In genomic region chr11:32345504-32346297, GRCm38 (mm10) we compare ENCODE assay signal across 19 mouse cellular contexts. TPM values are rescaled to one million over a fixed set of nuclear protein-coding genes. Genes with fewer than 3 reads are reported as not detected.
DNase-seq lines count a peak whose midpoint lies in the region; ATAC-seq and TF ChIP-seq lines count a peak whose summit lies in the region.
"Had no signal": no experiment of that assay in that cellular context is flagged by ENCODE, and none has a peak within 500 bp of the region (broad histone marks: within the 10 kb centered on the region; RNA-seq: fewer than 3 reads in every experiment).

No protein-coding gene starts in this region.

- H3K36me3 ChIP-seq in kidney, embryonic 16.5 days (ENCODE audit: insufficient read depth, low read length): no peaks in the 10 kb centered on the region
- H3K36me3 ChIP-seq in myocyte (ENCODE audit: control insufficient read depth, insufficient read depth): peaks cover 4% of the 10 kb centered on the region
- H3K36me3 ChIP-seq: hindbrain, embryonic 15.5 days had no signal

- peaks cover 38% of the 10 kb centered on the region for H3K4me1 ChIP-seq in kidney, embryonic 16.5 days (ENCODE audit: insufficient read depth, low read length)

- H3K4me2 ChIP-seq in kidney, embryonic 16.5 days (replicated peaks; ENCODE audit: low read depth, low read length): no peak overlapping the region
- H3K4me2 ChIP-seq in myocyte (ENCODE audit: low read depth): peak overlapping the region; percentile 40
- H3K4me2 ChIP-seq: hindbrain, embryonic 15.5 days; limb, embryonic 15.5 days; midbrain, embryonic 12.5 days had no signal

- no peak for ATAC-seq in kidney, embryonic 16.5 days (ENCODE audit: low FRiP score, low TSS enrichment)
- no peak for ATAC-seq in megakaryocyte, adult 5-6 weeks (ENCODE audit: poor library complexity, severe bottlenecking)
- ATAC-seq: forebrain, embryonic 14.5 days had no signal

- H3K9me3 ChIP-seq in kidney, embryonic 16.5 days (ENCODE audit: low read length): no peaks in the 10 kb centered on the region
- H3K9me3 ChIP-seq: hindbrain, embryonic 15.5 days; limb, embryonic 15.5 days; midbrain, embryonic 12.5 days had no signal

- peak overlapping the region; percentile 54 for H3K27ac ChIP-seq in kidney, embryonic 16.5 days (ENCODE audit: low read length)
- H3K27ac ChIP-seq: hindbrain, embryonic 15.5 days; limb, embryonic 15.5 days had no signal

- peaks cover 28% of the 10 kb centered on the region for H3K79me2 ChIP-seq in myocyte (ENCODE audit: control insufficient read depth, insufficient read depth)

- no peak overlapping the region for H3K4me3 ChIP-seq in kidney, embryonic 16.5 days (ENCODE audit: low read length)
- no peak overlapping the region for H3K4me3 ChIP-seq in myocyte
- H3K4me3 ChIP-seq: hindbrain, embryonic 15.5 days; limb, embryonic 15.5 days; midbrain, embryonic 12.5 days had no signal

- TF ChIP-seq POLR2A in myocyte (IDR thresholded peaks at IDR 0.05; ENCODE audit: insufficient read length, low read depth): no peak

- 54% methylated on average over 6 of the region's 6 CpGs for WGBS in kidney, embryonic 16.5 days

- no peak overlapping the region for H3K9ac ChIP-seq in kidney, embryonic 16.5 days (replicated peaks; ENCODE audit: low read length)
- H3K9ac ChIP-seq: hindbrain, embryonic 15.5 days; limb, embryonic 15.5 days; midbrain, embryonic 12.5 days had no signal

- no peak overlapping the region for H3ac ChIP-seq in myocyte (ENCODE audit: control insufficient read depth, insufficient read length)

- H3K27me3 ChIP-seq in kidney, embryonic 16.5 days (ENCODE audit: insufficient read depth, low read length): no peaks in the 10 kb centered on the region; the same call in 1 of the 2 replicates
- no peaks in the 10 kb centered on the region for H3K27me3 ChIP-seq in myocyte (ENCODE audit: control insufficient read depth, insufficient read depth, insufficient read length)
- H3K27me3 ChIP-seq: hindbrain, embryonic 15.5 days; limb, embryonic 15.5 days; midbrain, embryonic 12.5 days had no signal

- DNase-seq in kidney, adult 9 months: no peak
- DNase-seq in 3T3-L1 (ENCODE audit: low read depth, low spot score) (peak; percentile 84), MN1 (ENCODE audit: low spot score) (peak; percentile 42)
- no peak for DNase-seq in spleen, postnatal 36 days (ENCODE audit: low spot score in 2 of 2)
- DNase-seq: adrenal gland, adult 2 months; cerebellum, adult 18-20 months; heart, postnatal 10 days; kidney, postnatal 25 days; layer of hippocampus, adult 9-11 months; right cerebral cortex, adult 18-20 months; thymus, postnatal 4 days had no signal

TF ChIP-seq in myocyte, 11 proteins besides CTCF, POLR2A, EP300 and RAD21:
- TF ChIP-seq MYOD1 (IDR thresholded peaks at IDR 0.05; ENCODE audit: control insufficient read depth in 1 of 3, insufficient read length in 2 of 3, low read depth in 2 of 3) (no peak), MAX (IDR thresholded peaks at IDR 0.05; ENCODE audit: low read depth) (no peak), POLR2AphosphoS2 (IDR thresholded peaks at IDR 0.05; ENCODE audit: insufficient read length, low read depth) (no peak), TCF3 (IDR thresholded peaks at IDR 0.05; ENCODE audit: insufficient read length, low read depth) (no peak), MYOG (IDR thresholded peaks at IDR 0.05; ENCODE audit: control insufficient read depth in 1 of 3, insufficient read depth in 1 of 3, insufficient read length in 2 of 3, low read depth in 2 of 3) (no peak), REST (IDR thresholded peaks at IDR 0.05; ENCODE audit: insufficient read depth, insufficient read length) (no peak), USF1 (IDR thresholded peaks at IDR 0.05; ENCODE audit: low read depth) (no peak), CEBPB (IDR thresholded peaks at IDR 0.05; ENCODE audit: insufficient read depth, poor library complexity, severe bottlenecking) (no peak), E2F4 (IDR thresholded peaks at IDR 0.05; ENCODE audit: insufficient read depth) (no peak), TCF12 (IDR thresholded peaks at IDR 0.05; ENCODE audit: insufficient read depth, poor library complexity, severe bottlenecking) (no peak), SRF (IDR thresholded peaks at IDR 0.05; ENCODE audit: control insufficient read depth, insufficient read length, low read depth) (no peak)

RNA-seq across cellular contexts. Expression of gene Sh3pxd2b, which starts 1.9 kb away (rescaled TPM):
- polyA plus RNA-seq in kidney, embryonic 16.5 days (2015; fragmentation: Nextera tagmentation; extraction: Ambion mirVana): 17.7 and 20.8 TPM in 2 replicates
- polyA plus RNA-seq in myocyte (2012; fragmentation: generic; extraction: Trizol): 22.3 TPM
- total RNA-seq in megakaryocyte, adult 5-6 weeks (2015): 5.3 and 7.0 TPM in 2 replicates
- 2.4 and 2.9 TPM in 2 replicates for total RNA-seq in megakaryocyte, adult 5-6 weeks (2017)

RNA-seq across cellular contexts. Expression of gene Hbq1a, which starts 45.8 kb away (rescaled TPM):
- 0.37 and 0.78 TPM in 2 replicates for polyA plus RNA-seq in kidney, embryonic 16.5 days (2015; fragmentation: Nextera tagmentation; extraction: Ambion mirVana)
- 0.24 TPM for polyA plus RNA-seq in myocyte (2012; fragmentation: generic; extraction: Trizol)
- total RNA-seq in megakaryocyte, adult 5-6 weeks (2015): not detected in 2 replicates
- not detected in 2 replicates for total RNA-seq in megakaryocyte, adult 5-6 weeks (2017)
- total RNA-seq: adrenal gland, adult 2 months; gastrocnemius, postnatal 4 days; heart, postnatal 10 days had no signal
- polyA plus RNA-seq: adrenal gland, adult 2 months had no signal

RNA-seq across cellular contexts. Expression of gene Hba-a2, which starts 49.4 kb away (rescaled TPM):
- 10,418 and 11,416 TPM in 2 replicates for polyA plus RNA-seq in kidney, embryonic 16.5 days (2015; fragmentation: Nextera tagmentation; extraction: Ambion mirVana)
- not detected for polyA plus RNA-seq in myocyte (2012; fragmentation: generic; extraction: Trizol)
- 72.7 and 158 TPM in 2 replicates for total RNA-seq in megakaryocyte, adult 5-6 weeks (2015)
- 99.3 and 270 TPM in 2 replicates for total RNA-seq in megakaryocyte, adult 5-6 weeks (2017)

RNA-seq across cellular contexts. Expression of gene Hbq1b, which starts 58.9 kb away (rescaled TPM):
- polyA plus RNA-seq in kidney, embryonic 16.5 days (2015; fragmentation: Nextera tagmentation; extraction: Ambion mirVana): 1.1 and 1.5 TPM in 2 replicates
- 0.16 TPM for polyA plus RNA-seq in myocyte (2012; fragmentation: generic; extraction: Trizol)
- total RNA-seq in megakaryocyte, adult 5-6 weeks (2015): 1.1 TPM in 1 of 2 replicates, not detected in the other
- not detected in 2 replicates for total RNA-seq in megakaryocyte, adult 5-6 weeks (2017)
- total RNA-seq: gastrocnemius, postnatal 4 days had no signal

Comparison
In these comparisons a context has a peak if more than half of its experiments do, and no peak if none do; other contexts are left out.
1. DNase-seq: peak in 3T3-L1 (single experiment) and MN1 (single experiment); none in kidney, adult 9 months (single experiment) and spleen, postnatal 36 days (0 of 2).
2. RNA of gene Hba-a2, which starts 49.4 kb away (polyA plus RNA-seq): 10,418 to 11,416 TPM in kidney, embryonic 16.5 days; not detected in myocyte (single experiment); every median in the first group is over 1,000 times any median in the second.